Mouse (Mus musculus): ENCODE data around the gene Cdhr2. TPM values are rescaled to one million over a fixed set of nuclear protein-coding genes. Genes with fewer than 3 reads are reported as not detected.

The Cdhr2 gene
- total RNA-seq (2021), result under 1 TPM in 1 of 2 experiments, not detected in 1; 0.07 TPM
- long read RNA-seq, experiment 1, result 0 reads
- long read RNA-seq, experiment 2, result 0 reads

- no peak for DNase-seq
These were observed at the start of gene Cdhr2 for GRCm38 (mm10) chr13:54701243-54701642. TSS of gene Cdhr2 (plus strand) at chr13:54701461.

- no peak for DNase-seq
These were observed 40.4 kb upstream of the Cdhr2 start for GRCm38 (mm10) chr13:54660877-54661276.

GRCm38 (mm10) chr13:54661358-54661757 is 39.9 kb upstream of the Cdhr2 start:
- no peak for DNase-seq

- no peak for DNase-seq
These were observed 37.3 kb upstream of the Cdhr2 start for GRCm38 (mm10) chr13:54663999-54664398.

- no peak for DNase-seq
These were observed 36.8 kb upstream of the Cdhr2 start for GRCm38 (mm10) chr13:54664509-54664908.

GRCm38 (mm10) chr13:54665062-54665461 is 36.2 kb upstream of the Cdhr2 start:
- DNase-seq, result no peak

- no peak for DNase-seq
These were observed 30.8 kb upstream of the Cdhr2 start for GRCm38 (mm10) chr13:54670491-54670890.

- no peak for DNase-seq
These were observed 25.2 kb upstream of the Cdhr2 start for GRCm38 (mm10) chr13:54675895-54676590.

- DNase-seq, result no peak
These were observed 23.0 kb upstream of the Cdhr2 start for GRCm38 (mm10) chr13:54678263-54678662.

- no peak for DNase-seq
These were observed 20.9 kb upstream of the Cdhr2 start for GRCm38 (mm10) chr13:54680184-54680853.

GRCm38 (mm10) chr13:54681291-54681690 is 20.0 kb upstream of the Cdhr2 start:
- no peak for DNase-seq

- DNase-seq, result no peak
These were observed 18.0 kb upstream of the Cdhr2 start for GRCm38 (mm10) chr13:54683301-54683700.

GRCm38 (mm10) chr13:54684140-54684896 is 16.9 kb upstream of the Cdhr2 start:
- DNase-seq, result no peak

- peak; percentile 43 for DNase-seq
These were observed 16.1 kb upstream of the Cdhr2 start for GRCm38 (mm10) chr13:54685174-54685573.

GRCm38 (mm10) chr13:54686139-54687053 is 14.9 kb upstream of the Cdhr2 start:
- no peak for DNase-seq

- DNase-seq, result peak; percentile 65
These were observed 14.2 kb upstream of the Cdhr2 start for GRCm38 (mm10) chr13:54687096-54687495.

- DNase-seq, result peak; percentile 97
These were observed 13.5 kb upstream of the Cdhr2 start for GRCm38 (mm10) chr13:54687575-54688424.

GRCm38 (mm10) chr13:54690151-54690740 is 11.0 kb upstream of the Cdhr2 start:
- DNase-seq, result no peak

- no peak for DNase-seq
These were observed 9.5 kb upstream of the Cdhr2 start for GRCm38 (mm10) chr13:54691737-54692136.
